In the genomic region with DNA sequence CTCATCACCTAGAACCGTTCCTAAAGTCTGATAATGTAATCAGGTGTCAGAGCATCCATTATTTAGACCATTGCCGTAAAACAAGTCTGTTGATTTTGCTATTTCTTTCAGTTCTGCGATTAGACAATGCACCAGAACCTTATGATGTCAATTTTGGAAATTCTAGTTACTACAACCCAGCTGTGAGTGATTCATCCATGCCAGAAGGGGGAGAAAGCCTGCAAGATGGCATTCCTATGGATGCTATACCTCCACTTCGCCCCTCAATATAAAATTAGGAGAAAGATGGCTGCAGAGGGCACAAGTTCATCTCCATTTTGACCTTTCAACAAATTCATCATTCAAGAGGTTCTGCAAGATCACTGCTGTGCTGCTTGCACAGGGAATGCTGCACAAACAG, we compare ENCODE assay signal across 26 mouse cellular contexts. TPM values are rescaled to one million over a fixed set of nuclear protein-coding genes. Genes with fewer than 3 reads are reported as not detected.
DNase-seq lines count a peak whose midpoint lies in the region; TF ChIP-seq lines count a peak whose summit lies in the region.
"Had no signal": no experiment of that assay in that cellular context is flagged by ENCODE, and none has a peak within 500 bp of the region (broad histone marks: within the 10 kb centered on the region; RNA-seq: fewer than 3 reads in every experiment).

No protein-coding gene starts in this region.

- H3K27me3 ChIP-seq in kidney, adult 2 months (replicated peaks; ENCODE audit: control insufficient read depth, insufficient read depth, low read length), result no peaks in the 10 kb centered on the region; the same call in 1 of the 2 replicates
- H3K27me3 ChIP-seq: embryonic facial prominence, embryonic 12.5 days; forebrain, embryonic 15.5 days; heart, embryonic 15.5 days; hindbrain, embryonic 13.5 days had no signal

- TF ChIP-seq CTCF in layer of hippocampus, adult 2 months (conservative IDR thresholded peaks at IDR 0.05), result no peak
- no peak for TF ChIP-seq CTCF in kidney, adult 2 months (conservative IDR thresholded peaks at IDR 0.05; ENCODE audit: insufficient read depth, insufficient read length, low read depth, low read length)

- DNase-seq in embryo, embryonic 10 days (ENCODE audit: low spot score), result peak; percentile 5
- DNase-seq in embryo, embryonic 11 days, result no peak
- DNase-seq in layer of hippocampus, adult 2 months (ENCODE audit: low spot score in 2 of 2), result no peak
- no peak for DNase-seq in layer of hippocampus, adult 9-10 months (ENCODE audit: low spot score)
- DNase-seq in right cerebral cortex, adult 2 months (ENCODE audit: low spot score in 2 of 2), result peak; percentile 22 to 40
- DNase-seq in right cerebral cortex, postnatal 14 days, result no peak
- DNase-seq in kidney, adult 2 months, result no peak
- DNase-seq: adrenal gland, adult 8-10 months; adrenal gland, postnatal 36 days; B cell, adult 2 months; cerebellum, adult 11 months; cerebellum, adult 8-10 months; cerebellum, postnatal 14 days; gastrocnemius, postnatal 14 days; heart, adult 2 months; heart, postnatal 14 days had no signal

- no peak overlapping the region for H3K4me3 ChIP-seq in layer of hippocampus, adult 2 months
- H3K4me3 ChIP-seq in kidney, adult 2 months (ENCODE audit: insufficient read depth, low read depth, low read length), result no peak overlapping the region
- H3K4me3 ChIP-seq: embryonic facial prominence, embryonic 12.5 days; forebrain, embryonic 15.5 days; heart, adult 2 months; heart, embryonic 15.5 days; hindbrain, embryonic 13.5 days had no signal

- WGBS in kidney, adult 2 months, result 75% methylated on average over 4 of the region's 4 CpGs

- H3K27ac ChIP-seq in layer of hippocampus, adult 2 months, result peak overlapping the region; percentile 84
- H3K27ac ChIP-seq in kidney, adult 2 months (ENCODE audit: insufficient read depth, low read depth, low read length), result no peak overlapping the region
- H3K27ac ChIP-seq: embryonic facial prominence, embryonic 12.5 days; forebrain, embryonic 15.5 days; heart, adult 2 months; heart, embryonic 15.5 days; hindbrain, embryonic 13.5 days; hindbrain, postnatal 0 days had no signal

- H3K36me3 ChIP-seq in kidney, adult 2 months (ENCODE audit: control insufficient read depth, insufficient read depth, low read length), result no peaks in the 10 kb centered on the region
- H3K36me3 ChIP-seq: embryonic facial prominence, embryonic 12.5 days; forebrain, embryonic 15.5 days; G1E; heart, embryonic 15.5 days; hindbrain, embryonic 13.5 days had no signal

- no peak for TF ChIP-seq POLR2A in kidney, adult 2 months (IDR thresholded peaks at IDR 0.05; ENCODE audit: low read depth, low read length)

- H3K4me1 ChIP-seq in kidney, adult 2 months (ENCODE audit: control insufficient read depth, insufficient read depth, low read length), result no peaks in the 10 kb centered on the region
- H3K4me1 ChIP-seq: forebrain, embryonic 15.5 days; heart, embryonic 15.5 days; hindbrain, embryonic 13.5 days had no signal

RNA-seq across cellular contexts. Expression of gene Muc15, which starts 16.1 kb away (rescaled TPM):
- not detected for total RNA-seq in layer of hippocampus, adult 2 months (2021)
- polyA plus RNA-seq in kidney, adult 2 months (2012; rRNA removed), result 0.03 TPM in 1 of 2 replicates, not detected in the other
- total RNA-seq: adrenal gland, adult 8-10 months; adrenal gland, postnatal 36 days; common myeloid progenitor, adult 5-6 weeks; gastrocnemius, postnatal 14 days; heart, adult 2 months; heart, postnatal 14 days; hematopoietic stem cell, adult 5-6 weeks had no signal
- polyA plus RNA-seq: CD4-positive, CD25-positive, alpha-beta regulatory T cell, adult 4 months; G1E; heart, adult 2 months; heart, embryonic 11.5 days; hindbrain, embryonic 13.5 days had no signal

Comparison
In these comparisons a context has a peak if more than half of its experiments do, and no peak if none do; other contexts are left out.
1. DNase-seq: peak in embryo, embryonic 10 days (single experiment) and right cerebral cortex, adult 2 months (2 of 2); none in embryo, embryonic 11 days (single experiment), layer of hippocampus, adult 2 months (0 of 2), layer of hippocampus, adult 9-10 months (single experiment), right cerebral cortex, postnatal 14 days (single experiment) and kidney, adult 2 months (single experiment).